Mouse (Mus musculus): ENCODE data around the gene Gm45785. TPM values are rescaled to one million over a fixed set of nuclear protein-coding genes. Genes with fewer than 3 reads are reported as not detected.

Gene Gm45785
- total and polyA plus RNA-seq, 3 experiments, result not detected

- H3K27me3 ChIP-seq (ENCODE audit: control insufficient read depth, insufficient read depth, low read length), result no peaks in the 10 kb centered on the region
- DNase-seq, result peak; percentile 95
- intact Hi-C loops (cut with DNase I), result loop anchor here (1.0 to 5.0 kb wide), 2 partner anchors 25 to 35 kb away; partner anchors contain the start of genes Bet1l, Odf3 and Scgb1c1
Measured at GRCm38 (mm10) chr7:140881696-140882468, 25.8 kb upstream of the Gm45785 start, which contains the start of the genes Psmd13 and Sirt3. Psmd13 (plus strand) TSS chr7:140881968. Sirt3 (minus strand) TSS chr7:140882309.

GRCm38 (mm10) chr7:140880865-140881515, 24.9 kb upstream of the Gm45785 start:
- DNase-seq, result no peak
- Histone ChIP-seq H3K36me3 (ENCODE audit: control insufficient read depth, insufficient read depth, low read length) (no peaks in the 10 kb centered on the region), H3K79me2 (replicated peaks; ENCODE audit: control insufficient read depth, insufficient read depth, low read length) (no peaks in the 10 kb centered on the region; the same call in 1 of the 2 replicates), H3K4me1 (ENCODE audit: control insufficient read depth, insufficient read depth, low read length) (peaks cover 2% of the 10 kb centered on the region), H3K4me3 (peak overlapping the region; percentile 72), H3K27me3 (ENCODE audit: control insufficient read depth, insufficient read depth, low read length) (no peaks in the 10 kb centered on the region), H3K9ac (ENCODE audit: low read depth, low read length) (0 out of 2 replicates have a peak overlapping the region, but pooled peaks have one; percentile 3), H3K27ac (peak overlapping the region; percentile 91)
- 3% methylated on average over 8 of the region's 8 CpGs for WGBS
- intact Hi-C loops (cut with DNase I), result loop anchor here (5.0 kb wide), 1 partner anchor 34 kb away; the partner anchor contains the start of genes Odf3 and Scgb1c1
- no peak for TF ChIP-seq CTCF (IDR thresholded peaks at IDR 0.05)
- no peak for TF ChIP-seq POLR2A (IDR thresholded peaks at IDR 0.05; ENCODE audit: insufficient read depth, low read depth, low read length)
- no peak for TF ChIP-seq EP300 (IDR thresholded peaks at IDR 0.05; ENCODE audit: insufficient read depth, low read depth, low read length)

More at GRCm38 (mm10) chr7:140881696-140882468, 25.8 kb upstream of the Gm45785 start, which contains the start of the genes Psmd13 and Sirt3:
- no peaks in the 10 kb centered on the region for H3K36me3 ChIP-seq (ENCODE audit: control insufficient read depth, insufficient read depth, low read length)
- TF ChIP-seq POLR2A (IDR thresholded peaks at IDR 0.05; ENCODE audit: insufficient read depth, low read depth, low read length) (peak; percentile 64), CTCF (IDR thresholded peaks at IDR 0.05) (peak; percentile 6; the same call in 1 of the 2 replicates), EP300 (IDR thresholded peaks at IDR 0.05; ENCODE audit: insufficient read depth, low read depth, low read length) (0 out of 2 replicates have a peak, but pooled peaks have one; percentile 22)
- H3K9ac ChIP-seq (ENCODE audit: low read depth, low read length), result peak within 1 kb of the TSS; percentile 83
- WGBS, result under 1% methylated on average over 59 of the region's 59 CpGs
- peak within 1 kb of the TSS; percentile 72 for H3K4me3 ChIP-seq
- H3K27ac ChIP-seq, result peak within 1 kb of the TSS; percentile 91
- no peaks in the 10 kb centered on the region; the same call in 1 of the 2 replicates for H3K79me2 ChIP-seq (replicated peaks; ENCODE audit: control insufficient read depth, insufficient read depth, low read length)
- H3K4me1 ChIP-seq (ENCODE audit: control insufficient read depth, insufficient read depth, low read length), result peaks cover 2% of the 10 kb centered on the region

- H3K79me2 ChIP-seq (replicated peaks; ENCODE audit: control insufficient read depth, insufficient read depth, low read length), result no peaks in the 10 kb centered on the region; the same call in 1 of the 2 replicates
- WGBS, result 65% methylated on average over 3 of the region's 3 CpGs
- no peaks in the 10 kb centered on the region for H3K27me3 ChIP-seq (ENCODE audit: control insufficient read depth, insufficient read depth, low read length)
- H3K4me3 ChIP-seq, result no peak overlapping the region; the same call in 1 of the 2 replicates
- intact Hi-C loops (cut with DNase I), result loop anchor here (5.0 kb wide), 1 partner anchor 33 kb away; the partner anchor contains the start of genes Odf3 and Scgb1c1
- no peak overlapping the region; the same call in 1 of the 2 replicates for H3K27ac ChIP-seq
- H3K36me3 ChIP-seq (ENCODE audit: control insufficient read depth, insufficient read depth, low read length), result no peaks in the 10 kb centered on the region
- H3K4me1 ChIP-seq (ENCODE audit: control insufficient read depth, insufficient read depth, low read length), result peaks cover 2% of the 10 kb centered on the region
- DNase-seq, result no peak
- TF ChIP-seq POLR2A (IDR thresholded peaks at IDR 0.05; ENCODE audit: insufficient read depth, low read depth, low read length), result no peak
- TF ChIP-seq CTCF (IDR thresholded peaks at IDR 0.05), result no peak
- TF ChIP-seq EP300 (IDR thresholded peaks at IDR 0.05; ENCODE audit: insufficient read depth, low read depth, low read length), result no peak
- no peak overlapping the region for H3K9ac ChIP-seq (ENCODE audit: low read depth, low read length)
Measured at GRCm38 (mm10) chr7:140880419-140880818, 24.3 kb upstream of the Gm45785 start.

GRCm38 (mm10) chr7:140879355-140879754, 23.2 kb upstream of the Gm45785 start:
- no peak for DNase-seq
- H3K36me3 ChIP-seq (ENCODE audit: control insufficient read depth, insufficient read depth, low read length), result no peaks in the 10 kb centered on the region
- H3K79me2 ChIP-seq (replicated peaks; ENCODE audit: control insufficient read depth, insufficient read depth, low read length), result no peaks in the 10 kb centered on the region; the same call in 1 of the 2 replicates
- no peak overlapping the region for H3K27ac ChIP-seq
- TF ChIP-seq EP300 (IDR thresholded peaks at IDR 0.05; ENCODE audit: insufficient read depth, low read depth, low read length) (no peak), POLR2A (IDR thresholded peaks at IDR 0.05; ENCODE audit: insufficient read depth, low read depth, low read length) (no peak), CTCF (IDR thresholded peaks at IDR 0.05) (no peak)
- no peak overlapping the region for H3K4me3 ChIP-seq
- peaks cover 2% of the 10 kb centered on the region for H3K4me1 ChIP-seq (ENCODE audit: control insufficient read depth, insufficient read depth, low read length)
- no peaks in the 10 kb centered on the region for H3K27me3 ChIP-seq (ENCODE audit: control insufficient read depth, insufficient read depth, low read length)
- intact Hi-C loops (cut with DNase I), result no loop called here
- no peak overlapping the region for H3K9ac ChIP-seq (ENCODE audit: low read depth, low read length)
- 67% methylated on average over 7 of the region's 7 CpGs for WGBS

GRCm38 (mm10) chr7:140877364-140877763, 21.2 kb upstream of the Gm45785 start:
- H3K27me3 ChIP-seq (ENCODE audit: control insufficient read depth, insufficient read depth, low read length), result no peaks in the 10 kb centered on the region
- H3K27ac ChIP-seq, result no peak overlapping the region
- 78% methylated on average over 6 of the region's 6 CpGs for WGBS
- H3K4me1 ChIP-seq (ENCODE audit: control insufficient read depth, insufficient read depth, low read length), result peaks cover 2% of the 10 kb centered on the region; the same call in 1 of the 2 replicates
- no peak overlapping the region for H3K9ac ChIP-seq (ENCODE audit: low read depth, low read length)
- no peak for TF ChIP-seq CTCF (IDR thresholded peaks at IDR 0.05)
- TF ChIP-seq POLR2A (IDR thresholded peaks at IDR 0.05; ENCODE audit: insufficient read depth, low read depth, low read length), result no peak
- no peak for TF ChIP-seq EP300 (IDR thresholded peaks at IDR 0.05; ENCODE audit: insufficient read depth, low read depth, low read length)
- no peaks in the 10 kb centered on the region for H3K79me2 ChIP-seq (replicated peaks; ENCODE audit: control insufficient read depth, insufficient read depth, low read length)
- no peak overlapping the region for H3K4me3 ChIP-seq
- intact Hi-C loops (cut with DNase I), result no loop called here
- DNase-seq, result peak in 1 of 2 experiments; percentile 15
- no peaks in the 10 kb centered on the region for H3K36me3 ChIP-seq (ENCODE audit: control insufficient read depth, insufficient read depth, low read length)
